Mouse (Mus musculus) MEL (cell line): ENCODE measurements around the gene Tfrc. TPM values are rescaled to one million over a fixed set of nuclear protein-coding genes. Genes with fewer than 3 reads are reported as not detected.

Experiments
- DNase-seq: peaks from one replicate; pipeline ENCODE4 v3.0.0; 2011; ENCODE audit warnings: low read depth, low spot score
- H3K27ac ChIP-seq: 2 replicates; pipeline ENCODE4 v1.5.1; 2012; ENCODE audit warnings: low read depth, mild to moderate bottlenecking, control low read depth, low read length, moderate library complexity; ENCODE audit not compliant: control insufficient read depth
- H3K27me3 ChIP-seq, 2 experiments: fragments of 150-350 bp in 1 of 2; sonication (generic) in 1 of 2; 2 replicates each; pipeline ENCODE4 v1.6.1; 2012; ENCODE audit warnings: low read length in 2 of 2, mild to moderate bottlenecking in 2 of 2, improper control_type of control experiment in 1 of 2, moderate library complexity in 1 of 2; ENCODE audit not compliant: insufficient read depth in 2 of 2, control insufficient read depth in 1 of 2
- H3K36me3 ChIP-seq, 2 experiments: 2 replicates each; pipeline ENCODE4 v1.6.1; 2012 to 2014; ENCODE audit warnings: low read length in 2 of 2, improper control_type of control experiment in 1 of 2, inconsistent platforms in 1 of 2, mild to moderate bottlenecking in 1 of 2; ENCODE audit not compliant: insufficient read depth in 2 of 2, control insufficient read depth in 1 of 2
- H3K4me1 ChIP-seq, 2 experiments: fragments of 150-350 bp in 1 of 2; sonication (generic) in 1 of 2; 2 replicates each; pipeline ENCODE4 v1.6.1; 2012; ENCODE audit warnings: low read length in 2 of 2, improper control_type of control experiment in 1 of 2, mild to moderate bottlenecking in 1 of 2; ENCODE audit not compliant: insufficient read depth in 2 of 2, control insufficient read depth in 1 of 2
- H3K4me3 ChIP-seq, 2 experiments: fragments of 150-350 bp in 1 of 2; sonication (generic) in 1 of 2; 2 replicates each; pipeline ENCODE4 v1.5.1; 2012; ENCODE audit warnings: low read depth in 2 of 2, low read length in 2 of 2, mild to moderate bottlenecking in 2 of 2, moderate library complexity in 2 of 2, control low read depth in 1 of 2, improper control_type of control experiment in 1 of 2; ENCODE audit not compliant: control insufficient read depth in 1 of 2, insufficient read depth in 1 of 2
- H3K79me2 ChIP-seq: 2 replicates; pipeline ENCODE4 v1.6.1; 2012; ENCODE audit warnings: mild to moderate bottlenecking, low read length, moderate library complexity; ENCODE audit not compliant: control insufficient read depth, poor library complexity, insufficient read depth
- H3K9ac ChIP-seq: 2 replicates; pipeline ENCODE4 v1.6.1; 2012; ENCODE audit warnings: low read depth, mild to moderate bottlenecking, control low read depth, low read length, moderate library complexity; ENCODE audit not compliant: control insufficient read depth, poor library complexity, severe bottlenecking
- H3K9me3 ChIP-seq: fragments of 150-350 bp; sonication (generic); replicated peaks from 2 replicates; pipeline ENCODE4 v1.6.1; 2012; ENCODE audit warnings: mild to moderate bottlenecking, low read length, improper control_type of control experiment, moderate library complexity; ENCODE audit not compliant: insufficient read depth
- CHD2 ChIP-seq: IDR thresholded peaks from 2 replicates; pipeline ENCODE4 v1.6.1; 2011; ENCODE audit warnings: low read length, improper control_type of control experiment
- E2F4 ChIP-seq: IDR thresholded peaks from 2 replicates; pipeline ENCODE4 v1.6.1; 2011; ENCODE audit warnings: low read depth, low read length, improper control_type of control experiment, borderline replicate concordance
- ELF1 ChIP-seq: IDR thresholded peaks from 2 replicates; pipeline ENCODE4 v1.6.1; 2014; ENCODE audit warnings: low read depth, mild to moderate bottlenecking, inconsistent platforms, low read length, improper control_type of control experiment, moderate library complexity
- GABPA ChIP-seq: IDR thresholded peaks from 2 replicates; pipeline ENCODE4 v1.6.1; 2012; ENCODE audit warnings: low read depth, mild to moderate bottlenecking, inconsistent platforms, low read length, improper control_type of control experiment, moderate library complexity
- KAT2A ChIP-seq: conservative IDR thresholded peaks from 2 replicates; pipeline ENCODE4 v1.6.1; 2012; ENCODE audit warnings: low read depth, low read length, improper control_type of control experiment, inconsistent platforms
- MEF2A ChIP-seq: IDR thresholded peaks from 2 replicates; pipeline ENCODE4 v1.6.1; 2014; ENCODE audit warnings: low read depth, mild to moderate bottlenecking, inconsistent platforms, low read length, improper control_type of control experiment; ENCODE audit not compliant: poor library complexity, insufficient replicate concordance, severe bottlenecking; ENCODE audit errors: extremely low read depth
- MXI1 ChIP-seq: IDR thresholded peaks from 2 replicates; pipeline ENCODE4 v1.6.1; 2011; ENCODE audit warnings: mild to moderate bottlenecking, low read depth, low read length, improper control_type of control experiment
- MYB ChIP-seq: IDR thresholded peaks from 2 replicates; pipeline ENCODE4 v1.6.1; 2011; ENCODE audit warnings: mild to moderate bottlenecking, low read depth, low read length, improper control_type of control experiment
- NRF1 ChIP-seq: IDR thresholded peaks from 2 replicates; pipeline ENCODE4 v1.6.1; 2014; ENCODE audit warnings: low read depth, mild to moderate bottlenecking, inconsistent platforms, low read length, improper control_type of control experiment, moderate library complexity; ENCODE audit not compliant: poor library complexity, insufficient read depth, severe bottlenecking
- RAD21 ChIP-seq: IDR thresholded peaks from 2 replicates; pipeline ENCODE4 v1.6.1; 2011; ENCODE audit warnings: mild to moderate bottlenecking, low read depth, low read length, improper control_type of control experiment
- SMC3 ChIP-seq: IDR thresholded peaks from 2 replicates; pipeline ENCODE4 v1.6.1; 2011; ENCODE audit warnings: low read depth, low read length, improper control_type of control experiment
- TBP ChIP-seq: IDR thresholded peaks from 2 replicates; pipeline ENCODE4 v1.8.0; 2011; ENCODE audit warnings: low read depth, low read length, improper control_type of control experiment
- TCF12 ChIP-seq: IDR thresholded peaks from 2 replicates; pipeline ENCODE4 v1.6.1; 2014; ENCODE audit warnings: low read depth, mild to moderate bottlenecking, inconsistent platforms, low read length, improper control_type of control experiment, moderate library complexity
- ZC3H11A ChIP-seq: IDR thresholded peaks from 2 replicates; pipeline ENCODE4 v1.6.1; 2012; ENCODE audit warnings: low read depth, mild to moderate bottlenecking, inconsistent platforms, low read length, improper control_type of control experiment
- ZNF384 ChIP-seq: IDR thresholded peaks from 2 replicates; pipeline ENCODE4 v1.6.1; 2012; ENCODE audit warnings: low read depth, mild to moderate bottlenecking, inconsistent platforms, low read length, improper control_type of control experiment
- polyA plus RNA-seq, 2 experiments: library from polyadenylated mRNA; stranded (reverse) in 1 of 2; unstranded in 1 of 2; fragments of >175 nt in 1 of 2; fragments of >200 nt in 1 of 2; gene quantifications; 2 replicates each; pipeline versions ENCODE4 v1.2.1 to v1.2.4; 2012; ENCODE audit warnings: low replicate concordance in 2 of 2, low read depth in 1 of 2; ENCODE audit not compliant: insufficient read length in 2 of 2, insufficient read depth in 1 of 2, missing spikeins in 1 of 2
- total RNA-seq: library from RNA; depleted of rRNA; stranded (reverse); fragments of 300-350 nt; gene quantifications from 2 replicates; pipeline ENCODE4 v1.2.3, GENCODE M21; 2012

Gene Tfrc
- total and polyA plus RNA-seq, 3 experiments: 90.9 to 234 (median 106) TPM

DNA sequence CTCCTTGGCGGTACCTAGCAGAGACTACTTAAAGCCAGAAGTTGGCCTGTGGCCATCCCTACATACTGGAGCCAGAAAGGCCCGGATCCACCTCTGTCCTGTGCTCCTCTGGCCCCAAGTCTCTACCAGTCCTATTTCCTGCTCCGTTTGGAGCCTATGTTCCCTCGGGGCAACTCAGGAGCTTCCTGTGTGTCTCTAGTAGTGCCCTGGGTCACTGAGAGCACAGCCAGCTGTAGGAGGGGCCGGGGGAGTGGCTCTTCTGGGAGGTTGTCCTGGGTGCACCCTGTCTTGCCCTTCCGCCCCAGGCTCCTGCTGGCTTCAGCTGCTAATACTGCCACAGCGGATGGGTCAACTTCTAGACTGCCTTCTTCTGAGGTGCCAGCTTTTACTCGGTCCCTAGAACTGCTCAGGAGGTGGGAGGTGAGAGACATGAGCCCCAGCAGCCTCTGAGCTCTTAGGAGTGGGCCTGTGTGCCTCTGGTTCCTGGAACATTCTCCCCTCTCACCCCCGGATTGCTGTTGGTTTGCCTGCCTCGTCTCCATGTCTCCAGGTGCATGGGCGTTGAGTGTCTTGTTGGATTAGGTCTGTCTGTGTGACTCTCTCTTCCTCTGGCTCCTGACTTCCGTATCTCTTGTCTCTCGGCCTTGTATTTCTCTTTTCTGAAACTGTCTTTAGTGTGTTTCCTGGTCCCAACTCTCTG lies 64.3 kb downstream of the Tfrc start:
- Histone ChIP-seq H3K36me3 (peaks cover 1 to 13% of the 10 kb centered on the region in 2 experiments; a peak in 3 of 4 replicates), H3K4me1 (peaks cover 0 to 13% of the 10 kb centered on the region in 2 experiments; a peak in 3 of 4 replicates), H3K27me3 (no peaks in the 10 kb centered on the region), H3K9ac (no peak overlapping the region), H3K79me2 (no peaks in the 10 kb centered on the region), H3K4me3 (no peak overlapping the region), H3K27ac (no peak overlapping the region), H3K9me3 (no peaks in the 10 kb centered on the region)
- TF ChIP-seq KAT2A (no peak), MXI1 (no peak), TCF12 (no peak), ELF1 (no peak), MEF2A (no peak), SMC3 (no peak)
- no peak for DNase-seq

DNA sequence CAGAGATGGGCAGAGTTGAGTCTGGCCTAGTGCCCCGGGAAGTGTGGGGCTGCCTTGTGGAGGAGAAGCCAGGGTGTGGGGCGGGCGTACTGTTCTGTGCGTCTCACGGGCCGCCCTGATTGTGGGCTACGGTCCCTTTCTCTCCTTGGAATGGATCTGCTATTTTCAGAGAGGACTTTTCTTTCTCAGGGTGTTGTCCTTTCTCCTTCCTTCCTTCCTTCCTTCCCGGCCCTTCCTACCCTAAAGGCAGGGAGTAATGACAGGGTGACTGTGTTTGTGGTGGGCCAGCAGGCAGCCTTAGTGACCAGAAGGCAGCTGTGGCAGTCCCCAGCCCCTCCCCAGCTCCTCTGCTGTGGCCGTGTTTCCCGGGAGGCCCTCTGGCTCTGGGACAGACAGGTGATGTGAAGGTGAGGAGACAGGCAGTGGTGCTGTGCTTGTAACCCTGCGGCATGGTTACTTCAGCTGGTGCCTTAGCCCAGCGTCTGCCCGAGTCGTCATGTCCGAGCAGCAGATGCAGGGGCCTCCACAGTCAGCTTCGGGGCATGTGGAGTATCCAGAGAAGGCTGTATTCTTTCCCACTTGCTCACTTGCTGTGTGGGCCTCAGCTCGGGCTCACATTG lies 65.5 kb downstream of the Tfrc start:
- Histone ChIP-seq H3K9me3 (no peaks in the 10 kb centered on the region), H3K4me1 (peaks cover 0 to 13% of the 10 kb centered on the region in 2 experiments; a peak in 3 of 4 replicates), H3K27me3 (no peaks in the 10 kb centered on the region), H3K27ac (no peak overlapping the region), H3K79me2 (no peaks in the 10 kb centered on the region), H3K4me3 (no peak overlapping the region), H3K9ac (no peak overlapping the region), H3K36me3 (peaks cover 1 to 13% of the 10 kb centered on the region in 2 experiments; a peak in 3 of 4 replicates)
- DNase-seq: no peak
- TF ChIP-seq ZNF384 (no peak), GABPA (no peak), E2F4 (no peak), CHD2 (no peak), KAT2A (no peak), TBP (no peak), NRF1 (no peak), ZC3H11A (no peak), MXI1 (no peak), TCF12 (no peak), MYB (no peak), MEF2A (no peak), RAD21 (no peak)
